Mouse (Mus musculus): ENCODE data around the gene Cmbl. TPM values are rescaled to one million over a fixed set of nuclear protein-coding genes. Genes with fewer than 3 reads are reported as not detected.

The Cmbl gene
- 12.7 and 16.4 TPM in 2 replicates for polyA plus RNA-seq (2015; fragmentation: Nextera tagmentation; extraction: Ambion mirVana)

GRCm38 (mm10) chr15:31565184-31565583 is at the start of gene Cmbl:
Gene Cmbl (plus strand): TSS chr15:31565389.
- no peaks in the 10 kb centered on the region for H3K36me3 ChIP-seq (ENCODE audit: control insufficient read depth, insufficient read depth)
- no peak for ATAC-seq (ENCODE audit: low read depth)
- peaks cover 3% of the 10 kb centered on the region; the same call in 1 of the 2 replicates for H3K4me1 ChIP-seq (ENCODE audit: control insufficient read depth, low read depth, low read length)
- H3K27ac ChIP-seq (ENCODE audit: low read length): no peak within 1 kb of the TSS; the same call in 1 of the 2 replicates
- no peak within 1 kb of the TSS for H3K9ac ChIP-seq (ENCODE audit: low read depth, low read length)
- H3K9me3 ChIP-seq (replicated peaks; ENCODE audit: control insufficient read depth, low read length): no peaks in the 10 kb centered on the region
- no peak within 1 kb of the TSS for H3K4me3 ChIP-seq (ENCODE audit: low read depth, low read length)
- no peaks in the 10 kb centered on the region for H3K27me3 ChIP-seq (ENCODE audit: control insufficient read depth, insufficient read depth, low read depth, low read length)
- peak within 1 kb of the TSS; percentile 33; the same call in 1 of the 2 replicates for H3K4me2 ChIP-seq (ENCODE audit: low read depth, low read length)
- WGBS (ENCODE audit: insufficient replicate concordance): 68% methylated on average over 5 of the region's 5 CpGs

- Histone ChIP-seq H3K4me2 (ENCODE audit: low read depth, low read length) (no peak overlapping the region), H3K9me3 (replicated peaks; ENCODE audit: control insufficient read depth, low read length) (no peaks in the 10 kb centered on the region), H3K4me1 (ENCODE audit: control insufficient read depth, low read depth, low read length) (peaks cover 8% of the 10 kb centered on the region), H3K36me3 (ENCODE audit: control insufficient read depth, insufficient read depth) (no peaks in the 10 kb centered on the region), H3K4me3 (ENCODE audit: low read depth, low read length) (no peak overlapping the region), H3K27ac (ENCODE audit: low read length) (no peak overlapping the region), H3K27me3 (ENCODE audit: control insufficient read depth, insufficient read depth, low read depth, low read length) (no peaks in the 10 kb centered on the region), H3K9ac (ENCODE audit: low read depth, low read length) (no peak overlapping the region)
- 65% methylated on average over 1 of the region's 1 CpGs for WGBS (ENCODE audit: insufficient replicate concordance)
- ATAC-seq (ENCODE audit: low read depth): no peak
Observed at GRCm38 (mm10) chr15:31517186-31517585, 48.0 kb upstream of the Cmbl start.

- Histone ChIP-seq H3K4me3 (ENCODE audit: low read depth, low read length) (no peak overlapping the region), H3K27ac (ENCODE audit: low read length) (no peak overlapping the region), H3K9ac (ENCODE audit: low read depth, low read length) (no peak overlapping the region), H3K27me3 (ENCODE audit: control insufficient read depth, insufficient read depth, low read depth, low read length) (no peaks in the 10 kb centered on the region), H3K36me3 (ENCODE audit: control insufficient read depth, insufficient read depth) (no peaks in the 10 kb centered on the region), H3K4me2 (ENCODE audit: low read depth, low read length) (no peak overlapping the region), H3K9me3 (replicated peaks; ENCODE audit: control insufficient read depth, low read length) (no peaks in the 10 kb centered on the region), H3K4me1 (ENCODE audit: control insufficient read depth, low read depth, low read length) (peaks cover 16% of the 10 kb centered on the region)
- WGBS (ENCODE audit: insufficient replicate concordance): 47% methylated on average over 2 of the region's 2 CpGs
- ATAC-seq (ENCODE audit: low read depth): no peak
Observed at GRCm38 (mm10) chr15:31518371-31518770, 46.8 kb upstream of the Cmbl start.

GRCm38 (mm10) chr15:31519000-31519399 is 46.2 kb upstream of the Cmbl start:
- Histone ChIP-seq H3K4me2 (ENCODE audit: low read depth, low read length) (no peak overlapping the region), H3K4me1 (ENCODE audit: control insufficient read depth, low read depth, low read length) (peaks cover 16% of the 10 kb centered on the region), H3K9ac (ENCODE audit: low read depth, low read length) (no peak overlapping the region), H3K4me3 (ENCODE audit: low read depth, low read length) (no peak overlapping the region), H3K9me3 (replicated peaks; ENCODE audit: control insufficient read depth, low read length) (no peaks in the 10 kb centered on the region), H3K36me3 (ENCODE audit: control insufficient read depth, insufficient read depth) (no peaks in the 10 kb centered on the region), H3K27ac (ENCODE audit: low read length) (no peak overlapping the region), H3K27me3 (ENCODE audit: control insufficient read depth, insufficient read depth, low read depth, low read length) (no peaks in the 10 kb centered on the region)
- WGBS (ENCODE audit: insufficient replicate concordance): 38% methylated on average over 5 of the region's 5 CpGs
- no peak for ATAC-seq (ENCODE audit: low read depth)

GRCm38 (mm10) chr15:31526463-31526862 is 38.7 kb upstream of the Cmbl start:
- ATAC-seq (ENCODE audit: low read depth): no peak
- no peak overlapping the region for H3K4me2 ChIP-seq (ENCODE audit: low read depth, low read length)
- no peaks in the 10 kb centered on the region for H3K27me3 ChIP-seq (ENCODE audit: control insufficient read depth, insufficient read depth, low read depth, low read length)
- H3K9ac ChIP-seq (ENCODE audit: low read depth, low read length): no peak overlapping the region
- WGBS (ENCODE audit: insufficient replicate concordance): 79% methylated on average over 1 of the region's 1 CpGs
- H3K36me3 ChIP-seq (ENCODE audit: control insufficient read depth, insufficient read depth): no peaks in the 10 kb centered on the region
- H3K9me3 ChIP-seq (replicated peaks; ENCODE audit: control insufficient read depth, low read length): no peaks in the 10 kb centered on the region
- H3K4me1 ChIP-seq (ENCODE audit: control insufficient read depth, low read depth, low read length): peaks cover 17% of the 10 kb centered on the region
- no peak overlapping the region for H3K4me3 ChIP-seq (ENCODE audit: low read depth, low read length)
- H3K27ac ChIP-seq (ENCODE audit: low read length): no peak overlapping the region

- 0 out of 2 replicates have a peak overlapping the region, but pooled peaks have one; percentile 64 for H3K4me2 ChIP-seq (ENCODE audit: low read depth, low read length)
- peaks cover 23% of the 10 kb centered on the region for H3K4me1 ChIP-seq (ENCODE audit: control insufficient read depth, low read depth, low read length)
- H3K27ac ChIP-seq (ENCODE audit: low read length): no peak overlapping the region
- 80% methylated on average over 4 of the region's 4 CpGs for WGBS (ENCODE audit: insufficient replicate concordance)
- no peaks in the 10 kb centered on the region for H3K9me3 ChIP-seq (replicated peaks; ENCODE audit: control insufficient read depth, low read length)
- no peaks in the 10 kb centered on the region for H3K27me3 ChIP-seq (ENCODE audit: control insufficient read depth, insufficient read depth, low read depth, low read length)
- no peak overlapping the region for H3K9ac ChIP-seq (ENCODE audit: low read depth, low read length)
- no peaks in the 10 kb centered on the region for H3K36me3 ChIP-seq (ENCODE audit: control insufficient read depth, insufficient read depth)
- no peak overlapping the region for H3K4me3 ChIP-seq (ENCODE audit: low read depth, low read length)
- no peak for ATAC-seq (ENCODE audit: low read depth)
Observed at GRCm38 (mm10) chr15:31528477-31528876, 36.7 kb upstream of the Cmbl start.

GRCm38 (mm10) chr15:31529103-31529502 is 36.1 kb upstream of the Cmbl start:
- Histone ChIP-seq H3K9me3 (replicated peaks; ENCODE audit: control insufficient read depth, low read length) (no peaks in the 10 kb centered on the region), H3K36me3 (ENCODE audit: control insufficient read depth, insufficient read depth) (no peaks in the 10 kb centered on the region), H3K27ac (ENCODE audit: low read length) (no peak overlapping the region), H3K4me1 (ENCODE audit: control insufficient read depth, low read depth, low read length) (peaks cover 23% of the 10 kb centered on the region), H3K4me3 (ENCODE audit: low read depth, low read length) (peak overlapping the region; percentile 85), H3K27me3 (ENCODE audit: control insufficient read depth, insufficient read depth, low read depth, low read length) (no peaks in the 10 kb centered on the region), H3K4me2 (ENCODE audit: low read depth, low read length) (peak overlapping the region; percentile 64), H3K9ac (ENCODE audit: low read depth, low read length) (peak overlapping the region; percentile 41)
- no peak for ATAC-seq (ENCODE audit: low read depth)
- 25% methylated on average over 6 of the region's 6 CpGs for WGBS (ENCODE audit: insufficient replicate concordance)

- Histone ChIP-seq H3K4me2 (ENCODE audit: low read depth, low read length) (peak overlapping the region; percentile 64), H3K36me3 (ENCODE audit: control insufficient read depth, insufficient read depth) (no peaks in the 10 kb centered on the region), H3K9me3 (replicated peaks; ENCODE audit: control insufficient read depth, low read length) (no peaks in the 10 kb centered on the region), H3K4me3 (ENCODE audit: low read depth, low read length) (peak overlapping the region; percentile 85), H3K9ac (ENCODE audit: low read depth, low read length) (peak overlapping the region; percentile 95), H3K27me3 (ENCODE audit: control insufficient read depth, insufficient read depth, low read depth, low read length) (no peaks in the 10 kb centered on the region), H3K27ac (ENCODE audit: low read length) (peak overlapping the region; percentile 97), H3K4me1 (ENCODE audit: control insufficient read depth, low read depth, low read length) (peaks cover 32% of the 10 kb centered on the region)
- under 1% methylated on average over 56 of the region's 56 CpGs for WGBS (ENCODE audit: insufficient replicate concordance)
- peak; percentile 8 for ATAC-seq (ENCODE audit: low read depth)
Observed at GRCm38 (mm10) chr15:31529811-31530658, 35.2 kb upstream of the Cmbl start.
